Mouse (Mus musculus) olfactory bulb, adult 2 months (tissue): ENCODE measurements around the gene Uggt2.

Experiments used
- CTCF ChIP-seq: fragments of 200-500 bp; IDR thresholded peaks from 2 replicates; pipeline ENCODE4 v1.5.1; 2012; ENCODE audit warnings: low read depth, mild to moderate bottlenecking, low read length, moderate library complexity; ENCODE audit not compliant: insufficient read depth
- POLR2A ChIP-seq: fragments of 200-500 bp; IDR thresholded peaks from 2 replicates; pipeline ENCODE4 v1.6.1; 2012; ENCODE audit warnings: mild to moderate bottlenecking, low read depth, low read length, moderate library complexity; ENCODE audit not compliant: insufficient read depth

GRCm38 (mm10) chr14:119138786-119139100 lies 39.5 kb upstream of the Uggt2 start:
- TF ChIP-seq CTCF (no peak), POLR2A (no peak)
